Mouse (Mus musculus): ENCODE data around the gene Slc24a3. TPM values are rescaled to one million over a fixed set of nuclear protein-coding genes. Genes with fewer than 3 reads are reported as not detected.

Slc24a3 gene
- polyA plus RNA-seq, 1 experiment from 2014 or later: 1.3 TPM

GRCm38 (mm10) chr2:145164086-145164485 lies 3.5 kb upstream of the Slc24a3 start:
- Histone ChIP-seq H3K9me3 (ENCODE audit: control insufficient read depth, low read length) (no peaks in the 10 kb centered on the region), H3K9ac (ENCODE audit: low read length) (no peak overlapping the region), H3K27ac (ENCODE audit: low read length) (no peak overlapping the region), H3K4me1 (replicated peaks; ENCODE audit: control insufficient read depth, insufficient read depth, low read length) (0 out of 2 replicates have a peak, but pooled peaks cover 3% of the 10 kb centered on the region), H3K27me3 (ENCODE audit: control insufficient read depth, insufficient read depth, low read depth, low read length) (peaks cover 3% of the 10 kb centered on the region), H3K4me3 (ENCODE audit: low read length) (no peak overlapping the region), H3K4me2 (ENCODE audit: low read depth, low read length) (no peak overlapping the region), H3K36me3 (ENCODE audit: control insufficient read depth, insufficient read depth, low read length) (no peaks in the 10 kb centered on the region)
- ATAC-seq (ENCODE audit: low read depth): no peak
- 74% methylated on average over 5 of the region's 5 CpGs for WGBS

DNA sequence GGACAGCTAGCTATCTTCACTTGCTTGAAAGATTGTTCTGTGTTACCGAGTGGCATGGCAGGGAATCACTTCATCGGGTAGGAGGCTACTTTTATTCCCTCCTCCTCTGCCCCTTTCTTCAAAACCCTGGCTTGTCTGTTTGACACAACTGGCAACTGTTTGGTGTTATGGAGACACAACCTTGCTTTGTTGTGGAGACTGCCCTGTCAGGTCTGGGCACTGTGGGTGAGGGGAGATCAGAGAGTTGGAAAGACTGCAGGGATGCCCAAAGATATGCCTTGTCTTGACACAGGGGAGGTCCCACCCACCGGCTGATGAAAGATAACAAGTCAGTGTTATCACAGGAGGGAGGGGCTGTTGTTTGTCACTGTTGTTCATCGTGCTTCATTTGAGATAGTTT lies 3.0 kb upstream of the Slc24a3 start:
- no peaks in the 10 kb centered on the region for H3K36me3 ChIP-seq (ENCODE audit: control insufficient read depth, insufficient read depth, low read length)
- 0 out of 2 replicates have a peak, but pooled peaks cover 3% of the 10 kb centered on the region for H3K4me1 ChIP-seq (replicated peaks; ENCODE audit: control insufficient read depth, insufficient read depth, low read length)
- no peaks in the 10 kb centered on the region for H3K9me3 ChIP-seq (ENCODE audit: control insufficient read depth, low read length)
- H3K27ac ChIP-seq (ENCODE audit: low read length): no peak overlapping the region
- no peak for ATAC-seq (ENCODE audit: low read depth)
- H3K4me3 ChIP-seq (ENCODE audit: low read length): no peak overlapping the region
- peaks cover 8% of the 10 kb centered on the region for H3K27me3 ChIP-seq (ENCODE audit: control insufficient read depth, insufficient read depth, low read depth, low read length)
- H3K4me2 ChIP-seq (ENCODE audit: low read depth, low read length): no peak overlapping the region
- 17% methylated on average over 4 of the region's 4 CpGs for WGBS
- no peak overlapping the region for H3K9ac ChIP-seq (ENCODE audit: low read length)

DNA sequence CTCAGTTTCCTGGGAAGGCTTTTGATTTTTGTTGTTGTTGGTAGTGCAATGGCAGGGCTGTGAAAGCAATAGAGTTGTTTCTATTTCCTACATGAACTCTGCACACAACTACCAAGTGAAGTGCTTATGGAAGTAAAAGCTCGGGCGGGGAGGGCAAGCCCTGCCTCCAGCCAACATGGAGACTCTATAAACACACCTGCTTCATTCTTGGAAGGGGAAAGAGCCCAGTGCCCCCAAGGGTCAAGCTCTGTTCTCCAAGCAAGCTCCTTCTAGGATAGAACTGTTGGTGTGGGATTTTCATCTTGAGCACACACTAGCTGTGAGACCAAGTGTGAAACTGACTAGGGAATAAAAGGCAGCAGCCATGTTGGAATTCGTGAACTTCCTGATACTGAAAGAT lies 2.5 kb upstream of the Slc24a3 start:
- H3K36me3 ChIP-seq (ENCODE audit: control insufficient read depth, insufficient read depth, low read length): no peaks in the 10 kb centered on the region
- H3K27ac ChIP-seq (ENCODE audit: low read length): no peak overlapping the region
- 0 out of 2 replicates have a peak, but pooled peaks cover 3% of the 10 kb centered on the region for H3K4me1 ChIP-seq (replicated peaks; ENCODE audit: control insufficient read depth, insufficient read depth, low read length)
- 58% methylated on average over 3 of the region's 3 CpGs for WGBS
- no peak overlapping the region for H3K9ac ChIP-seq (ENCODE audit: low read length)
- H3K4me2 ChIP-seq (ENCODE audit: low read depth, low read length): no peak overlapping the region
- no peak for ATAC-seq (ENCODE audit: low read depth)
- H3K4me3 ChIP-seq (ENCODE audit: low read length): no peak overlapping the region
- H3K9me3 ChIP-seq (ENCODE audit: control insufficient read depth, low read length): no peaks in the 10 kb centered on the region
- peaks cover 8% of the 10 kb centered on the region for H3K27me3 ChIP-seq (ENCODE audit: control insufficient read depth, insufficient read depth, low read depth, low read length)

GRCm38 (mm10) chr2:145165854-145166253 lies 1.7 kb upstream of the Slc24a3 start:
- WGBS: 73% methylated on average over 6 of the region's 6 CpGs
- no peak for ATAC-seq (ENCODE audit: low read depth)
- no peak overlapping the region for H3K9ac ChIP-seq (ENCODE audit: low read length)
- no peaks in the 10 kb centered on the region for H3K9me3 ChIP-seq (ENCODE audit: control insufficient read depth, low read length)
- H3K4me1 ChIP-seq (replicated peaks; ENCODE audit: control insufficient read depth, insufficient read depth, low read length): 0 out of 2 replicates have a peak, but pooled peaks cover 3% of the 10 kb centered on the region
- H3K4me2 ChIP-seq (ENCODE audit: low read depth, low read length): no peak overlapping the region
- no peaks in the 10 kb centered on the region for H3K36me3 ChIP-seq (ENCODE audit: control insufficient read depth, insufficient read depth, low read length)
- no peak overlapping the region for H3K27ac ChIP-seq (ENCODE audit: low read length)
- H3K27me3 ChIP-seq (ENCODE audit: control insufficient read depth, insufficient read depth, low read depth, low read length): peaks cover 8% of the 10 kb centered on the region
- no peak overlapping the region for H3K4me3 ChIP-seq (ENCODE audit: low read length)

DNA sequence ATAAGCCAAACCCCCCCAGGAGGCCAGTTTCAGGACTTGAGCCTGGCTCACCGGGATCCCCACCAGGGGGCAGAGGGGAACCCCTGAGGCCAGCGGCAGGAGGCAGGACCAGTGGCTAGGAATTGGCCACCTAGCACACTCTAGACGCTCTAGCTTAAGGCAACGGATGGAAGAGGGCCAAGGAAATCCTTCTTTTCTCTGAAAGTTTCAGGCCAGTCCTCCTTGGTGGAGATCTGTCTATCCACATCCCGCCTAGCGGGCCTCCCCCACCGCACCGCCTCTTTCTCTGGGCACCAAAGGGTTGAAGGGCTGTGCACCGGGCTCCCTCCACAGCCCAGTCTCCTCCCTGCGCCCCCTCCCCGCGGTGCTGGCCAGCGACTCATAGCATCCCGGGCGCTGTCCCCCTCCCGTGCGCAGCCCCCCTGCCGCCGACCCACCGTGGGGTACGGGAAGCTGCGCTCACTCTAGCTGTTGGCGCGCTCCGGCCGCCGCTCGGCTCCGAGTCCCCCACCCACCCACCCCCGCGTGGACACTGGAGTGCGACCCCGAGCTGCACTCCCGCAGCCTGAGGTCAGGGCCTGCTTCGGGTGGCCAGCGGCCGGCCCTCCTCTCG lies 397 bp upstream of the Slc24a3 start:
- Histone ChIP-seq H3K9ac (ENCODE audit: low read length) (peak overlapping the region; percentile 79), H3K36me3 (ENCODE audit: control insufficient read depth, insufficient read depth, low read length) (no peaks in the 10 kb centered on the region), H3K27ac (ENCODE audit: low read length) (peak overlapping the region; percentile 75), H3K4me3 (ENCODE audit: low read length) (peak overlapping the region; percentile 75), H3K4me2 (ENCODE audit: low read depth, low read length) (peak overlapping the region; percentile 99), H3K4me1 (replicated peaks; ENCODE audit: control insufficient read depth, insufficient read depth, low read length) (0 out of 2 replicates have a peak, but pooled peaks cover 3% of the 10 kb centered on the region), H3K27me3 (ENCODE audit: control insufficient read depth, insufficient read depth, low read depth, low read length) (peaks cover 8% of the 10 kb centered on the region), H3K9me3 (ENCODE audit: control insufficient read depth, low read length) (no peaks in the 10 kb centered on the region)
- WGBS: 0% methylated on average over 33 of the region's 38 CpGs
- peak; percentile 71 for ATAC-seq (ENCODE audit: low read depth)

DNA sequence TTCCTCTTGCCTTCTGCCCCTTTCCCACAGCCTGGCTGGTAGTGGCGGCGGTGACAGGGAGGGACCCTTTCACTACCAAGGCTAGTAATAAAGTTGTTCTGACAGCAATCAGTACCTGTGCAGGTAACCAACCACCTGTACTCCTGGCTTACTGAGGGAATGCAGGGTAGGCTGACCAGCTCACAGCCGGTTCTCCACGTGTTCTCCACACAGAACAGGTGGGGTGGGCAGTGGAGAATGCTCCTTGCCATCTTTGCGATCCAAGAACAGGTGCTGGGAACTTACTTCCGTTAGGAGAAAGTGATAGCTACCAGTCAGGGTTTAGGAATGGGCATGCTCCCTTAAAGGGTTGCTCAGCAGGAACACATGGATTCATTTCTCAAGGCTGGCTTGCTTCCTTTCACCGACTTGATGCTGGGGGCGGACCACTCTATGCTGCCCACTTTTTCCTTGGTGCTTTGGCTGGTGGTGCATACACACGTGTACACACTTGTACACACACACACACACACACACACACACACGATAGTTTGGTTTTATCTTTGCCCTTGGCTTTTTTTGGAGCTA lies 934 bp downstream of the Slc24a3 start:
- H3K27me3 ChIP-seq (ENCODE audit: control insufficient read depth, insufficient read depth, low read depth, low read length): peaks cover 8% of the 10 kb centered on the region
- H3K4me3 ChIP-seq (ENCODE audit: low read length): peak overlapping the region; percentile 75
- H3K9me3 ChIP-seq (ENCODE audit: control insufficient read depth, low read length): no peaks in the 10 kb centered on the region
- ATAC-seq (ENCODE audit: low read depth): peak; percentile 31; the same call in 1 of the 2 replicates
- H3K4me2 ChIP-seq (ENCODE audit: low read depth, low read length): peak overlapping the region; percentile 99
- 7% methylated on average over 10 of the region's 10 CpGs for WGBS
- H3K27ac ChIP-seq (ENCODE audit: low read length): no peak overlapping the region; the same call in 1 of the 2 replicates
- H3K36me3 ChIP-seq (ENCODE audit: control insufficient read depth, insufficient read depth, low read length): no peaks in the 10 kb centered on the region
- peak overlapping the region; percentile 79 for H3K9ac ChIP-seq (ENCODE audit: low read length)
- H3K4me1 ChIP-seq (replicated peaks; ENCODE audit: control insufficient read depth, insufficient read depth, low read length): 0 out of 2 replicates have a peak, but pooled peaks cover 3% of the 10 kb centered on the region

- no peaks in the 10 kb centered on the region for H3K36me3 ChIP-seq (ENCODE audit: control insufficient read depth, insufficient read depth, low read length)
- 0 out of 2 replicates have a peak, but pooled peaks cover 3% of the 10 kb centered on the region for H3K4me1 ChIP-seq (replicated peaks; ENCODE audit: control insufficient read depth, insufficient read depth, low read length)
- peaks cover 6% of the 10 kb centered on the region; the same call in 1 of the 2 replicates for H3K27me3 ChIP-seq (ENCODE audit: control insufficient read depth, insufficient read depth, low read depth, low read length)
- no peak overlapping the region for H3K4me2 ChIP-seq (ENCODE audit: low read depth, low read length)
- no peak overlapping the region for H3K27ac ChIP-seq (ENCODE audit: low read length)
- ATAC-seq (ENCODE audit: low read depth): no peak
- WGBS: 81% methylated on average over 4 of the region's 4 CpGs
- H3K9me3 ChIP-seq (ENCODE audit: control insufficient read depth, low read length): no peaks in the 10 kb centered on the region
- no peak overlapping the region for H3K4me3 ChIP-seq (ENCODE audit: low read length)
- no peak overlapping the region for H3K9ac ChIP-seq (ENCODE audit: low read length)
Observed at GRCm38 (mm10) chr2:145172978-145173655, 5.6 kb downstream of the Slc24a3 start.

- no peak overlapping the region for H3K4me2 ChIP-seq (ENCODE audit: low read depth, low read length)
- no peaks in the 10 kb centered on the region for H3K27me3 ChIP-seq (ENCODE audit: control insufficient read depth, insufficient read depth, low read depth, low read length)
- no peak overlapping the region for H3K27ac ChIP-seq (ENCODE audit: low read length)
- no peak overlapping the region for H3K4me3 ChIP-seq (ENCODE audit: low read length)
- ATAC-seq (ENCODE audit: low read depth): no peak
- 89% methylated on average over 7 of the region's 7 CpGs for WGBS
- H3K36me3 ChIP-seq (ENCODE audit: control insufficient read depth, insufficient read depth, low read length): no peaks in the 10 kb centered on the region
- no peaks in the 10 kb centered on the region for H3K4me1 ChIP-seq (replicated peaks; ENCODE audit: control insufficient read depth, insufficient read depth, low read length)
- no peaks in the 10 kb centered on the region for H3K9me3 ChIP-seq (ENCODE audit: control insufficient read depth, low read length)
- no peak overlapping the region for H3K9ac ChIP-seq (ENCODE audit: low read length)
Observed at GRCm38 (mm10) chr2:145175036-145175435, 7.5 kb downstream of the Slc24a3 start.

- H3K9me3 ChIP-seq (ENCODE audit: control insufficient read depth, low read length): no peaks in the 10 kb centered on the region; the same call in 1 of the 2 replicates
- H3K4me3 ChIP-seq (ENCODE audit: low read length): no peak overlapping the region
- no peaks in the 10 kb centered on the region for H3K27me3 ChIP-seq (ENCODE audit: control insufficient read depth, insufficient read depth, low read depth, low read length)
- H3K27ac ChIP-seq (ENCODE audit: low read length): no peak overlapping the region
- no peak for ATAC-seq (ENCODE audit: low read depth)
- no peak overlapping the region for H3K4me2 ChIP-seq (ENCODE audit: low read depth, low read length)
- H3K4me1 ChIP-seq (replicated peaks; ENCODE audit: control insufficient read depth, insufficient read depth, low read length): no peaks in the 10 kb centered on the region
- H3K9ac ChIP-seq (ENCODE audit: low read length): no peak overlapping the region
- no peaks in the 10 kb centered on the region for H3K36me3 ChIP-seq (ENCODE audit: control insufficient read depth, insufficient read depth, low read length)
- 81% methylated on average over 8 of the region's 8 CpGs for WGBS
Observed at GRCm38 (mm10) chr2:145182410-145182809, 14.9 kb downstream of the Slc24a3 start.

All from lung, embryonic 16.5 days (tissue).